Comparison of ENCODE assay signal across 8 mouse cellular contexts in the genomic region with DNA sequence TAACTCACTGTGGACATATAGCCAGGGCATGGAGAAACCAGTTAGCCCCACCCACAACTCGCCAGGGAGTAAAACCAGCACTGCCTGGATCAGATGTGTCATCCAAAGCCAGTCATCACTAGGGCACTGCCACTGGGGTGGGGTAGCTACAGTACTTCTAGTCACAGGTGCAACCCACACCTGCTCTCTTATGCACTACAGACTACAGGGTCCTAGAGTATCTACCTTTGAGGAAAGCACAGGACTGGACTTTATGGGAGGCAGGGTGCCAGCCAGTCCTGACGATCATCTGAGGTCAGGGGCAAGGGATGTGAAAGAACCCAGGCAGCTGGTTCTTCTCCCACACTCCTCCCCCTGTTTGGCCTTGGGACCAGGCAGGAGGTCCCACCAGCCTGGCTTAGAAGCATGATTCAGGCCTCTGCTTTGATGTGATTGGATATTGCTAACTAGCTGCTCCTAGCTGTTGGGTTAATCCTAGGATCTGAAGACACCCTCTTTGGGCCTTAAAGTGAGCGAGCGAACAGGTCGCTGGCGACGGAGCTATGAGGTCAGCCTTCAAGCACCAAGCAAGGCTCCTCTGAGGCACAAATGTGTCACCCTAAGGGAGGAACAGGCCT. TPM values are rescaled to one million over a fixed set of nuclear protein-coding genes. Genes with fewer than 3 reads are reported as not detected.
A peak's percentile ranks its signal among the peaks of the same experiment; 100 is the strongest.
DNase-seq lines count a peak whose midpoint lies in the region; ATAC-seq and TF ChIP-seq lines count a peak whose summit lies in the region.

No protein-coding gene starts in this region.

- H3K79me2 ChIP-seq in C2C12 (ENCODE audit: control insufficient read depth, insufficient read depth), result peaks cover 69% of the 10 kb centered on the region

- intact Hi-C loops in heart, postnatal 14 days (cut with DNase I), result loop anchor here (10.0 kb wide), 1 partner anchor 57 kb away; a partner anchor contains a TSS

- peak overlapping the region; percentile 88 for H3K27ac ChIP-seq in embryonic facial prominence, embryonic 15.5 days (replicated peaks)
- peak overlapping the region; percentile 55 for H3K27ac ChIP-seq in limb, embryonic 14.5 days (replicated peaks; ENCODE audit: low read depth, low read length)
- H3K27ac ChIP-seq in midbrain, embryonic 13.5 days, result no peak overlapping the region

- H3K4me2 ChIP-seq in embryonic facial prominence, embryonic 15.5 days (replicated peaks), result peak overlapping the region; percentile 57
- peak overlapping the region; percentile 74 for H3K4me2 ChIP-seq in limb, embryonic 14.5 days (replicated peaks; ENCODE audit: low read depth, low read length, severe bottlenecking)
- H3K4me2 ChIP-seq in midbrain, embryonic 13.5 days (replicated peaks), result peak overlapping the region; percentile 45

- no peak for ATAC-seq in embryonic facial prominence, embryonic 15.5 days (ENCODE audit: insufficient number of reproducible peaks, low FRiP score, low TSS enrichment, low read depth)
- ATAC-seq in limb, embryonic 14.5 days (ENCODE audit: low FRiP score, low read depth), result no peak
- no peak for ATAC-seq in midbrain, embryonic 13.5 days

- H3ac ChIP-seq in C2C12 (ENCODE audit: control insufficient read depth, insufficient read length, low read depth), result peak overlapping the region; percentile 49

- H3K9ac ChIP-seq in embryonic facial prominence, embryonic 15.5 days, result peak overlapping the region; percentile 58
- H3K9ac ChIP-seq in limb, embryonic 14.5 days (ENCODE audit: low read depth, low read length, severe bottlenecking), result peak overlapping the region; percentile 74
- peak overlapping the region; percentile 61 for H3K9ac ChIP-seq in midbrain, embryonic 13.5 days (replicated peaks)

- no peak for TF ChIP-seq POLR2A in limb, embryonic 14.5 days (IDR thresholded peaks at IDR 0.05; ENCODE audit: borderline replicate concordance, extremely low read depth, insufficient read depth, insufficient read length)

- 8% methylated on average over 7 of the region's 7 CpGs for WGBS in embryonic facial prominence, embryonic 15.5 days
- 16% methylated on average over 7 of the region's 7 CpGs for WGBS in limb, embryonic 14.5 days
- WGBS in midbrain, embryonic 13.5 days, result 20% methylated on average over 7 of the region's 7 CpGs

- no peaks in the 10 kb centered on the region for H3K27me3 ChIP-seq in C2C12 (ENCODE audit: control insufficient read depth, insufficient read depth, insufficient read length)
- H3K27me3 ChIP-seq in embryonic facial prominence, embryonic 15.5 days, result no peaks in the 10 kb centered on the region
- no peaks in the 10 kb centered on the region for H3K27me3 ChIP-seq in limb, embryonic 14.5 days (ENCODE audit: control insufficient read depth, insufficient read depth, low read length)
- H3K27me3 ChIP-seq in midbrain, embryonic 13.5 days, result no peaks in the 10 kb centered on the region

- no peak for TF ChIP-seq CTCF in C2C12 (IDR thresholded peaks at IDR 0.05; ENCODE audit: control insufficient read depth, insufficient read depth, insufficient read length)

- peaks cover 23% of the 10 kb centered on the region for H3K79me3 ChIP-seq in C2C12 (ENCODE audit: low read depth)

- peak overlapping the region; percentile 47 for H3K4me3 ChIP-seq in C2C12 (ENCODE audit: insufficient read depth, poor library complexity, severe bottlenecking)
- peak overlapping the region; percentile 62 for H3K4me3 ChIP-seq in embryonic facial prominence, embryonic 15.5 days (replicated peaks)
- H3K4me3 ChIP-seq in limb, embryonic 14.5 days (replicated peaks; ENCODE audit: low read length), result peak overlapping the region; percentile 50
- H3K4me3 ChIP-seq in midbrain, embryonic 13.5 days (replicated peaks), result peak overlapping the region; percentile 25

- H3K36me3 ChIP-seq in C2C12 (ENCODE audit: control insufficient read depth, insufficient read depth), result peaks cover 26% of the 10 kb centered on the region
- peaks cover 26% of the 10 kb centered on the region for H3K36me3 ChIP-seq in embryonic facial prominence, embryonic 15.5 days
- H3K36me3 ChIP-seq in limb, embryonic 14.5 days (ENCODE audit: control insufficient read depth, insufficient read depth, low read length), result peaks cover 30% of the 10 kb centered on the region
- peaks cover 20% of the 10 kb centered on the region for H3K36me3 ChIP-seq in midbrain, embryonic 13.5 days

- peak; percentile 70 for DNase-seq in MN1 (ENCODE audit: low spot score)
- peak; percentile 37 to 59 for DNase-seq in heart, postnatal 14 days
- no peak for DNase-seq in limb, embryonic 14.5 days (ENCODE audit: low spot score)
- no peak for DNase-seq in natural killer cell, adult 2 months (ENCODE audit: low spot score in 2 of 2)
- no peak for DNase-seq in left cerebral cortex, adult 8-10 months (ENCODE audit: low spot score in 2 of 2)

- peaks cover 35% of the 10 kb centered on the region for H3K4me1 ChIP-seq in embryonic facial prominence, embryonic 15.5 days
- peaks cover 12% of the 10 kb centered on the region for H3K4me1 ChIP-seq in limb, embryonic 14.5 days (ENCODE audit: control insufficient read depth, insufficient read depth, low read length)
- H3K4me1 ChIP-seq in midbrain, embryonic 13.5 days (replicated peaks), result peaks cover 19% of the 10 kb centered on the region

- no peaks in the 10 kb centered on the region for H3K9me3 ChIP-seq in embryonic facial prominence, embryonic 15.5 days (replicated peaks)
- H3K9me3 ChIP-seq in limb, embryonic 14.5 days (ENCODE audit: control insufficient read depth, low read length), result no peaks in the 10 kb centered on the region
- no peaks in the 10 kb centered on the region for H3K9me3 ChIP-seq in midbrain, embryonic 13.5 days

TF ChIP-seq in C2C12, 6 proteins besides CTCF, POLR2A, EP300 and RAD21:
- TF ChIP-seq MYOG (IDR thresholded peaks at IDR 0.05; ENCODE audit: control insufficient read depth, extremely low read depth, insufficient read length) (no peak), MAX (IDR thresholded peaks at IDR 0.05) (no peak), MYOD1 (IDR thresholded peaks at IDR 0.05; ENCODE audit: control insufficient read depth, insufficient read length, low read depth) (peak; percentile 49)

RNA-seq across cellular contexts. Expression of a gene that starts 4.6 kb away (rescaled TPM):
- polyA plus RNA-seq in C2C12 (2012; fragmentation: generic; extraction: Trizol), result 251 TPM
- 210 and 216 TPM in 2 replicates for polyA plus RNA-seq in embryonic facial prominence, embryonic 15.5 days (2015; fragmentation: Nextera tagmentation; extraction: Ambion mirVana)
- 10 to 100 TPM; 60.8 to 70.2 TPM for total RNA-seq in heart, postnatal 14 days (2021)
- polyA plus RNA-seq in limb, embryonic 14.5 days (2012; rRNA removed), result 92.3 and 105 TPM in 2 replicates
- 190 and 216 TPM in 2 replicates for polyA plus RNA-seq in limb, embryonic 14.5 days (2014; fragmentation: Nextera tagmentation; extraction: Ambion mirVana)
- 40.5 and 45.3 TPM in 2 replicates for polyA plus RNA-seq in midbrain, embryonic 13.5 days (2015; fragmentation: Nextera tagmentation; extraction: Ambion mirVana)
- 10 to 100 TPM; 41.0 to 52.8 (median 44.8) TPM for total RNA-seq in left cerebral cortex, adult 8-10 months (2022)

RNA-seq across cellular contexts. Expression of a gene that starts 25.8 kb away (rescaled TPM):
- 181 TPM for polyA plus RNA-seq in C2C12 (2012; fragmentation: generic; extraction: Trizol)
- polyA plus RNA-seq in embryonic facial prominence, embryonic 15.5 days (2015; fragmentation: Nextera tagmentation; extraction: Ambion mirVana), result 180 and 183 TPM in 2 replicates
- 100 to 1,000 TPM; 101 to 104 TPM for total RNA-seq in heart, postnatal 14 days (2021)
- 111 and 112 TPM in 2 replicates for polyA plus RNA-seq in limb, embryonic 14.5 days (2012; rRNA removed)
- 136 and 143 TPM in 2 replicates for polyA plus RNA-seq in limb, embryonic 14.5 days (2014; fragmentation: Nextera tagmentation; extraction: Ambion mirVana)
- 86.4 and 114 TPM in 2 replicates for polyA plus RNA-seq in midbrain, embryonic 13.5 days (2015; fragmentation: Nextera tagmentation; extraction: Ambion mirVana)
- total RNA-seq in left cerebral cortex, adult 8-10 months (2022), result 100 to 1,000 TPM; 226 to 267 (median 258) TPM

RNA-seq across cellular contexts. Expression of a gene that starts 25.9 kb away (rescaled TPM):
- polyA plus RNA-seq in C2C12 (2012; fragmentation: generic; extraction: Trizol), result 0.32 TPM
- 11.2 and 14.7 TPM in 2 replicates for polyA plus RNA-seq in embryonic facial prominence, embryonic 15.5 days (2015; fragmentation: Nextera tagmentation; extraction: Ambion mirVana)
- 1 to 10 TPM; 2.6 to 3.6 TPM for total RNA-seq in heart, postnatal 14 days (2021)
- 14.8 and 17.8 TPM in 2 replicates for polyA plus RNA-seq in limb, embryonic 14.5 days (2012; rRNA removed)
- 5.8 and 8.3 TPM in 2 replicates for polyA plus RNA-seq in limb, embryonic 14.5 days (2014; fragmentation: Nextera tagmentation; extraction: Ambion mirVana)
- polyA plus RNA-seq in midbrain, embryonic 13.5 days (2015; fragmentation: Nextera tagmentation; extraction: Ambion mirVana), result 13.9 and 15.6 TPM in 2 replicates
- total RNA-seq in left cerebral cortex, adult 8-10 months (2022), result 1 to 10 TPM; 3.5 to 5.7 (median 5.3) TPM

RNA-seq across cellular contexts. Expression of a gene that starts 45.8 kb away (rescaled TPM):
- polyA plus RNA-seq in C2C12 (2012; fragmentation: generic; extraction: Trizol), result 20.5 TPM
- 68.4 and 69.7 TPM in 2 replicates for polyA plus RNA-seq in embryonic facial prominence, embryonic 15.5 days (2015; fragmentation: Nextera tagmentation; extraction: Ambion mirVana)
- 10 to 100 TPM; 35.9 to 38.7 TPM for total RNA-seq in heart, postnatal 14 days (2021)
- polyA plus RNA-seq in limb, embryonic 14.5 days (2012; rRNA removed), result 49.2 and 61.0 TPM in 2 replicates
- 67.8 and 68.6 TPM in 2 replicates for polyA plus RNA-seq in limb, embryonic 14.5 days (2014; fragmentation: Nextera tagmentation; extraction: Ambion mirVana)
- 77.4 TPM in 2 replicates for polyA plus RNA-seq in midbrain, embryonic 13.5 days (2015; fragmentation: Nextera tagmentation; extraction: Ambion mirVana)
- total RNA-seq in left cerebral cortex, adult 8-10 months (2022), result 10 to 100 TPM; 48.4 to 57.7 (median 52.3) TPM

RNA-seq across cellular contexts. Expression of a gene that starts 45.9 kb away (rescaled TPM):
- 0.05 TPM for polyA plus RNA-seq in C2C12 (2012; fragmentation: generic; extraction: Trizol)
- polyA plus RNA-seq in embryonic facial prominence, embryonic 15.5 days (2015; fragmentation: Nextera tagmentation; extraction: Ambion mirVana), result 2.3 and 3.6 TPM in 2 replicates
- not detected for total RNA-seq in heart, postnatal 14 days (2021)
- polyA plus RNA-seq in limb, embryonic 14.5 days (2012; rRNA removed), result 6.6 and 6.9 TPM in 2 replicates
- polyA plus RNA-seq in limb, embryonic 14.5 days (2014; fragmentation: Nextera tagmentation; extraction: Ambion mirVana), result 0.95 and 1.7 TPM in 2 replicates
- polyA plus RNA-seq in midbrain, embryonic 13.5 days (2015; fragmentation: Nextera tagmentation; extraction: Ambion mirVana), result 1.8 and 2.1 TPM in 2 replicates
- under 1 TPM in 2 of 4 experiments, not detected in 2; 0.17 to 0.25 TPM for total RNA-seq in left cerebral cortex, adult 8-10 months (2022)

Comparison
In these comparisons a context has a peak if more than half of its experiments do, and no peak if none do; other contexts are left out.
1. DNase-seq: peak in MN1 (single experiment) and heart, postnatal 14 days (2 of 2); none in limb, embryonic 14.5 days (single experiment), natural killer cell, adult 2 months (0 of 2) and left cerebral cortex, adult 8-10 months (0 of 2).
2. Peak in every context shown above with its lines, with median percentiles within 50 percentile points of each other: H3K4me3 ChIP-seq, H3K4me2 ChIP-seq and H3K9ac ChIP-seq.